Mouse (Mus musculus): ENCODE measurements at regions not wholly inside any gene's neighbourhood (a gene's known extent, or its start where the extent isn't known, plus 50 kb on each side); places are given as distances from the start of the nearest gene placed in this dataset.

DNA sequence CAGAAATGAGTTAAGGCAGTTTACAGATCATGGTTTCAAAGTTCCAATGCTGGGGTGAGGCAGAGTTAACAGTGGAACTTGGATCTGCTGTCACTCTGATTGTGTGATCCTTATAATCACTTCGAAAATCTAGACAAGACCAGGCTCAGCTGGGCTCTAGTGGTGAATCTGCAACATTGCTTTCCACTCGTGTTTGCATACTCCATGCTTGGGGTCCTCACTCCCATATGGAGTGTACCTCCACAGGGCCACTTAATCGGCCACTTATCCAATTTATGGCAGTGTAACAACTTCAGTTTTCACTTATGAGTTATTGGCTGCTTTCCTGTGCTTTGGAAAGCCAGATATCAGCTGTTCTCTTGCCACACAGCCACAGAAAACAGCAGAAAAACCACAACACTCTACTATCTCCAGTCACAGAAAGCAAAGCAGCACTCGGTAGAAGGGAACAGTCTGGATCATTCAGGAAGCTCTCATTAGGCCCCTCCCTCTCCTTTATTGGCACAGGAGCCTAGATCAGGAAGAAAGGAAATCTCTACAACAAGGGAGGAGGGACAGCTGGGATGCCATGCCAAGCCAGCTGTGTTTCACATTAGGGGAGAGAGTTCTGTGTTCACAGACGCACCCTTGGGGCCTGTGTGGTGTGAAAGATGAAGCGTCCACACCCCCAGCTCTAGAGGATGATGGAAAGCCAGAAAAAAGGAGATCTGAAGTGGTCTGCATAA, 252.5 kb downstream of the Slc4a3 start:
- peaks cover 6% of the 10 kb centered on the region; the same call in 1 of the 2 replicates for H3K27me3 ChIP-seq (ENCODE audit: insufficient read depth, poor library complexity, severe bottlenecking)
- no peaks in the 10 kb centered on the region for H3K9me3 ChIP-seq
- WGBS: 64% methylated on average over 6 of the region's 6 CpGs
- H3K36me3 ChIP-seq: no peaks in the 10 kb centered on the region
- peaks cover 33% of the 10 kb centered on the region for H3K4me1 ChIP-seq (replicated peaks)
- no peak for DNase-seq (ENCODE audit: low spot score)
- no peak overlapping the region for H3K4me3 ChIP-seq
- peak overlapping the region; percentile 60 for H3K27ac ChIP-seq

DNA sequence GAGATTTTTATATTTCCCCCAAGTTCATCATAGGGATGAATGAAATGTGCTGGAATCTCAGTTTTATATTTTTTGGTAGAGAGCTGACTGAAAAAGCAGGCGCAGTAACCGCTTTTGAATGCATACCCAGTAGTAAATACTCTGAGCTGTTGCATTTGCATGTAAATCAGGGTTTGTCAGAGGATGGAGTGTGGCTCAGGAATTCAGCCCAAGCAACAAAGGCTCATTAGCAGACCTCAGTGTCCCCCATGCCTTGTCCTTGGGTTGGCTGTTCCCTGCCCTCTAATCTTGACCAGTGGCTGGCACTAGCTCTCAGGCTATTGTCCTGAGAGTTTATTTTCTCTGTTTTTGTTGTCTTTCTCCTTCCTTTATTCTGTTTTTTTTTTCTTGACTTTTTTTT, 258.4 kb downstream of the Slc4a3 start:
- 0 out of 2 replicates have a peak overlapping the region, but pooled peaks have one; percentile 0 for H3K27ac ChIP-seq
- no peaks in the 10 kb centered on the region for H3K36me3 ChIP-seq
- no peak for DNase-seq (ENCODE audit: low spot score)
- WGBS: 17% methylated on average over 2 of the region's 2 CpGs
- H3K27me3 ChIP-seq (ENCODE audit: insufficient read depth, poor library complexity, severe bottlenecking): 0 out of 2 replicates have a peak, but pooled peaks cover 3% of the 10 kb centered on the region
- no peaks in the 10 kb centered on the region for H3K9me3 ChIP-seq
- no peak overlapping the region for H3K4me3 ChIP-seq
- H3K4me1 ChIP-seq (replicated peaks): peaks cover 29% of the 10 kb centered on the region

DNA sequence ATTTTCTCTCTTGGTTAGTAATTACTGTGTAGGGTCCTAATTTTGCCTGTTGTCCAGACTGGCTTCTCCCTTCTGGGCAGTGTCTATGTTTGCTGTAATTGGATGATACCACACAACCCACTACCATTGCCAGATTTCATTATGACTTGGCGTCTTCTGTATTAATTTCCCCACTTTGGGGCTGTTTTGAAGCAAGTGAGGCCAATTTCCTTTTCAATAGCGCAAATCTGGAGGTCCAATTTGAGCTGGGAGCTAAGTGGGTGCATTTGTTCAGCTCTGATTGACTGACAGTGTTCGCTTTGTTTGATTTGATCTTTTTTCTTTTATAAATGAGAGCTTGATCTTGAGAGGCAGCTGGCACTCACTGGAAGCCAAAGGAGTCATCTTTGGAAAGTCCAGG, 266.4 kb downstream of the Slc4a3 start:
- no peak overlapping the region for H3K4me3 ChIP-seq
- no peaks in the 10 kb centered on the region for H3K36me3 ChIP-seq
- no peak overlapping the region for H3K27ac ChIP-seq
- no peaks in the 10 kb centered on the region for H3K4me1 ChIP-seq (replicated peaks)
- WGBS: 81% methylated on average over 3 of the region's 3 CpGs
- no peaks in the 10 kb centered on the region for H3K27me3 ChIP-seq (ENCODE audit: insufficient read depth, poor library complexity, severe bottlenecking)
- no peaks in the 10 kb centered on the region for H3K9me3 ChIP-seq
- DNase-seq (ENCODE audit: low spot score): no peak

DNA sequence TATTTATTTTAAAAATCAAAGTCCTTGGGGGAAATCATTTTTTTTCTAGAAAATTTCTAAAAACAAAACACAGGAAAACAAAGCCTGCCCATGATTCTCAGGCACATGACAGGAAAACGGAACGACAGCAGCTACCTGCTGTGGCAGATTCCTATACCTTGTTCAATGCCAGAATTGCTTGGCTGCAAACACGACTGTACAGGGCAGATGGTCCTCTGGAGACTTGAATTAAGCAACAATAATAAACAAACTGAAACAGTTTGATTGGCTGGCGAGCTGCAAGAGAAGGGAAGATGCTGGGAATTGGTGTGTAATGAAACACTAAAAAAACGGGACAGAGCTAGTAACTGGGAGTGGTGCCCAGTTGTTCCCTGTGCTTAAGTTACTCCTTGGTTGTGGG, 280.1 kb downstream of the Slc4a3 start:
- no peak overlapping the region for H3K27ac ChIP-seq
- no peaks in the 10 kb centered on the region for H3K4me1 ChIP-seq (replicated peaks)
- H3K27me3 ChIP-seq (ENCODE audit: insufficient read depth, poor library complexity, severe bottlenecking): no peaks in the 10 kb centered on the region
- DNase-seq (ENCODE audit: low spot score): no peak
- 64% methylated on average over 5 of the region's 5 CpGs for WGBS
- H3K36me3 ChIP-seq: no peaks in the 10 kb centered on the region
- no peak overlapping the region for H3K4me3 ChIP-seq
- H3K9me3 ChIP-seq: no peaks in the 10 kb centered on the region

DNA sequence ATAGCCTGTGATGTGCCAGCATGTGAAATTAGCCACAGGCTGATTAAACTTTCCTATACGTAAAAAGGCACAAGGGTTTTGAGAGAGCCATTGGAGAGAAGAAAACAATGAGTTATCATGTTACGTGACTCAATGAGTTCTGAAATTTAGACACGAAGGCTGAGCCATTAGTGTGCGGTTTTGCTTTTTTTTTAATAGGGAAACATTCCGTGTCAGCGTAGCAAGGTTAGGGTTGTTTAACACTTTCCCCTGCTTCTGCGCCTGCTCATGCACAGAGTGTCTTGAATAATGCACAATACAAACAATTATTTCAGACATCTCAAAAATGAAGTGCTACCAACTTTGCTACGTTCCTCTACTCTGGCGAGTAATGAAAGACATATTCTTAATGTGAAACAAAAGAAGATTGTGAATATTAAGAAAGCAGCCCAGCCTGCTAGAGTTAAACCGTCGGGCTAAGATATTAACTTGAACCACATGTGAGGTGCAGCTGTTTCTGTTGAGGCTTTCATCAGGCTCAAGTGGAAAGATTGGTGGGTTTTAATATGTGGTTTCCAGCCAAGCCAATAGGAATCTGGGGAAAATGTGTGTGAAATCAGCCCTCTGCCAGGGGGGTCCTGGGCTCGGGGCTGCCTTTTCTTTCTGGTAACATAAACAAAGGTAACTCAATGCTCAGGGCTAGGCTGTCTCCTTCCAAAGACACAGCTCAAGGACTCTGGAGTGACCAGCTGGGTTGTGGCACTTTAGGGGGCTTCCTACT, 287.2 kb downstream of the Slc4a3 start:
- Histone ChIP-seq H3K27me3 (ENCODE audit: insufficient read depth, poor library complexity, severe bottlenecking) (no peaks in the 10 kb centered on the region), H3K9me3 (no peaks in the 10 kb centered on the region), H3K4me1 (replicated peaks) (no peaks in the 10 kb centered on the region), H3K27ac (no peak overlapping the region), H3K4me3 (no peak overlapping the region), H3K36me3 (no peaks in the 10 kb centered on the region)
- 60% methylated on average over 12 of the region's 12 CpGs for WGBS
- DNase-seq (ENCODE audit: low spot score): peak; percentile 34

DNA sequence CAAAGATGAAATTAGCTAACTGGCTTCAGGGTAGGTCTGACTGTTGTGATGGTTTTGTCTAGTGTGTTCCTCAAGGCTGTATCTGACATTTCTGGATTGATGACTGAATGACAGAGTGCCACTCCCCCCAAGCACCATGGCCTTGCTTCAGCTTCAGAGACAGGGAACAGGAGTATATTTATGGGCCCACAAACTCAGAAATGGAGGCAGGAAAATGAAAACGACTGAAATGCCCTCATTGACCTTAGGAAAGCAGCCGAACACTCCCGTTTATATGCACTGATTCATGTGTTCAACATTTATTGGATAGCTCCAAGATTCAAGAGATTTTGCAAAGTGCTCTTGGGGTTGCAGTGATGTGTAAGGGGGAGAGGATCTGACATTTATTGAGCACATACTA, 288.3 kb downstream of the Slc4a3 start:
- no peaks in the 10 kb centered on the region for H3K9me3 ChIP-seq
- H3K27me3 ChIP-seq (ENCODE audit: insufficient read depth, poor library complexity, severe bottlenecking): no peaks in the 10 kb centered on the region
- H3K36me3 ChIP-seq: no peaks in the 10 kb centered on the region
- H3K4me3 ChIP-seq: no peak overlapping the region
- no peak for DNase-seq (ENCODE audit: low spot score)
- no peaks in the 10 kb centered on the region for H3K4me1 ChIP-seq (replicated peaks)
- no peak overlapping the region for H3K27ac ChIP-seq
- WGBS: 81% methylated on average over 3 of the region's 3 CpGs

DNA sequence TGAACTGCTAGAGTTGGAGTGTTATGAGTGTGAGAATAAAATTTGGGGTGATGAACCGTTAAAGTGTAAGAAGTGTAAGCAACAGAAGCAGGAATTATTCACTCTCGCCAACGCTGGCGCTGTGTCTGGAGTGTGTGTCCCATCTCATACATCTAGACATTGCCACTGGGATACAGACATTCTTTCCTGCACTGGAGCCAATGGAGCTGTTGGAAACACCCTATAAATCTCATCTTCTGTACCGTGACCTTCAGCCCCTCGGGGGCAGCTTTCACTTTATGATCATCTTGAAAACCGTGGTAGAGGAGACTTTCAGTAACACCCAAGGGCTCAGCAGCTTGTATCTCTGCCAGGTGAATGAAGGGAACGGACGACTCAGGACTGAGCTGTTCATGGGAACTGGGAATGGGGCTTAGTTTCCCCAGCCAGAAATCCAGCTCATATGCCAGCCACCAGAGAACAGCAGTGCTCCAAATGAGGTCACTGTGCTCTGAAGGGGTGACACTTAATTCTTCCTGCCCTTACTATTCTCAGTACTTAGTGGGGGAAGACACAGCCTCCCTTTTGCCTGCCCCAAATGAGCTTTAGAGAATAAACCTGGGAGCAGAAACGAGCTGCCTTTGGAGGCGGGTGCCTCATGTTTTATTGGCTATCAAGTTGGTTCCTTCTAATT, 293.6 kb downstream of the Slc4a3 start:
- 91% methylated on average over 11 of the region's 11 CpGs for WGBS
- H3K36me3 ChIP-seq: no peaks in the 10 kb centered on the region

DNA sequence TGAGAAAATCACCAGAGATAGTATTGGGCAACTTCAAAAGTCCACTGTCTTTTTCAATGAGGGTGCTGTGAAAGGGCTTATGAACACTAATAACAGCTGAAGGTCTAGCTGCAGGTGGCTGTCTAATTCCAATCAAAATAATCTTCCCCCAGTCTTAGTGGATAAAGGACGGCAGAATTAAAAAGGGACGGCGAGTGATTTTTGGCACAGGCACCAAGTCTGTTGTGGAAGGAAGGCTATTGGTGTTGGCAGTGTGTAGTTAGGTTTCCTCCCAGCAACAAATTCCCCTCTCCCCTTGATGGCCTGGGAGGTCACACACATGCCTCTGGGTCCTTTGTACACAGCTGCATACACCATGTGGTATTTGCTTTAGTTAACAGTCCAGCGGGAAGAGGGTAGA, 296.3 kb downstream of the Slc4a3 start:
- Histone ChIP-seq H3K36me3 (no peaks in the 10 kb centered on the region), H3K27me3 (ENCODE audit: insufficient read depth, poor library complexity, severe bottlenecking) (peaks cover 8% of the 10 kb centered on the region), H3K9me3 (no peaks in the 10 kb centered on the region), H3K4me3 (no peak overlapping the region), H3K27ac (no peak overlapping the region), H3K4me1 (replicated peaks) (peaks cover 24% of the 10 kb centered on the region)
- no peak for DNase-seq (ENCODE audit: low spot score)
- WGBS: 68% methylated on average over 4 of the region's 4 CpGs

More for the DNA sequence above, 293.6 kb downstream of the Slc4a3 start:
- Histone ChIP-seq H3K27me3 (ENCODE audit: insufficient read depth, poor library complexity, severe bottlenecking) (peaks cover 8% of the 10 kb centered on the region), H3K27ac (no peak overlapping the region), H3K4me1 (replicated peaks) (peaks cover 17% of the 10 kb centered on the region), H3K9me3 (no peaks in the 10 kb centered on the region), H3K4me3 (no peak overlapping the region)
- DNase-seq (ENCODE audit: low spot score): no peak

DNA sequence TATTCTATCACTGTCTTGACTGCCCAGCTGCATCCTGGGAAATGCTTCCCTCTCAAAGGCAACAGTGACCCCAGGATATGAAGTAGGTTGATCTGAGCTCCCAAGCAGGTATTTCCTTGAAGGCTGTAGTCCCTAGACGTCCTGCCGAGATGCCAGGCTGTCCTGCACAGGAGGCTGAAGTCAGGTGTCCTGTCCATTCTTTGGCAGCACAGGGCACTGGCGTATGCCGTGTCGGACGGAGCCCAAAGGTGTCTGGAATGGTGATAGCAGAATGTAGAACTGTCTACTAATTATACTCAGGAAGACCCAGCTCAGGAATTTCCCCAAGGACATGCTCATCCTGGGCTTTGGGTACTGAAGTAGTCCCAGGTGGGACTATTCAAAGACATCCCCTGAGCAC, 297.3 kb downstream of the Slc4a3 start:
- H3K4me1 ChIP-seq (replicated peaks): peaks cover 29% of the 10 kb centered on the region
- H3K27ac ChIP-seq: no peak overlapping the region
- no peaks in the 10 kb centered on the region for H3K9me3 ChIP-seq
- DNase-seq (ENCODE audit: low spot score): no peak
- H3K27me3 ChIP-seq (ENCODE audit: insufficient read depth, poor library complexity, severe bottlenecking): peaks cover 8% of the 10 kb centered on the region
- 93% methylated on average over 6 of the region's 6 CpGs for WGBS
- H3K36me3 ChIP-seq: no peaks in the 10 kb centered on the region
- H3K4me3 ChIP-seq: no peak overlapping the region

DNA sequence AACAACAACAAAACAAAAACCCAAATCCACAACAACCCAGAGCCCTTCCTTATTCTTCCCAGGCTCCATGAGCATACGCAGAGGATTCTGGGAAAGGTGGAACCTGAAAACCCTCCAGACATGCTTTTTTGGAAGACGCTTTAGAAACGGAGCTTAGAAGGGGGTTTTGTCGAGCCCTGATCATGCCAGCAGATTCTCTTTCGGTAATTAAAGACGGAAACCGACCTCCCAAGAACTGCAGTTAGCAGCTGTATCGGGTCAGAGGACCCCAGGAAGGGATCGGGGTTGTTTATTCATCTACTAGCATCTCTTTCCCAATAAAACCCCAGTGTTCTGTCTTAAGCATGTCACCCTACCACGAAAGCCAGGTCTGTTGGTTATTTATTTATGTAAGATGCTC, 298.1 kb downstream of the Slc4a3 start:
- Histone ChIP-seq H3K27ac (peak overlapping the region; percentile 50; the same call in 1 of the 2 replicates), H3K4me1 (replicated peaks) (peaks cover 29% of the 10 kb centered on the region), H3K36me3 (no peaks in the 10 kb centered on the region), H3K4me3 (no peak overlapping the region), H3K27me3 (ENCODE audit: insufficient read depth, poor library complexity, severe bottlenecking) (peaks cover 8% of the 10 kb centered on the region), H3K9me3 (no peaks in the 10 kb centered on the region)
- 70% methylated on average over 10 of the region's 10 CpGs for WGBS
- DNase-seq (ENCODE audit: low spot score): no peak

DNA sequence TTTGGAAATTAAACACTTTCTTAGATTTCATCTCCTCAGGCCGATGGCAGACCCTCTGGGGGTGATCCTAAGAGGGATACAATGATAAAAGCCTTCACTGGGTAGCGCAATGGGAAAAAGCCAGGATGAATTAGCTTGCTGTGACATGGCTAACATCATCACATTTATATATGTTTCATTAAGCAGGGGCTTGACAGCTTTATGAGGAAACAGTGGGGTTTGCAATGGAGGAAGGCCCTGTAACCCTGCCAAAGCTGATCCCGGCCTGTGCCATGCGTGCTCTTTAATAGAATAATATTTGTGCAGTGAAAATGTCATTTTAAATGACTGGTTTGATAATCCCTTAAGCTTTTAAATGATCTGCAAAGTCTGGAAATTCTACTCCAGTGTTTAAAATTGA, 298.5 kb downstream of the Slc4a3 start:
- H3K9me3 ChIP-seq: no peaks in the 10 kb centered on the region
- peak overlapping the region; percentile 60 for H3K27ac ChIP-seq
- H3K4me3 ChIP-seq: no peak overlapping the region
- WGBS: 78% methylated on average over 4 of the region's 4 CpGs
- H3K4me1 ChIP-seq (replicated peaks): peaks cover 29% of the 10 kb centered on the region
- no peaks in the 10 kb centered on the region for H3K36me3 ChIP-seq
- no peak for DNase-seq (ENCODE audit: low spot score)
- H3K27me3 ChIP-seq (ENCODE audit: insufficient read depth, poor library complexity, severe bottlenecking): peaks cover 8% of the 10 kb centered on the region

DNA sequence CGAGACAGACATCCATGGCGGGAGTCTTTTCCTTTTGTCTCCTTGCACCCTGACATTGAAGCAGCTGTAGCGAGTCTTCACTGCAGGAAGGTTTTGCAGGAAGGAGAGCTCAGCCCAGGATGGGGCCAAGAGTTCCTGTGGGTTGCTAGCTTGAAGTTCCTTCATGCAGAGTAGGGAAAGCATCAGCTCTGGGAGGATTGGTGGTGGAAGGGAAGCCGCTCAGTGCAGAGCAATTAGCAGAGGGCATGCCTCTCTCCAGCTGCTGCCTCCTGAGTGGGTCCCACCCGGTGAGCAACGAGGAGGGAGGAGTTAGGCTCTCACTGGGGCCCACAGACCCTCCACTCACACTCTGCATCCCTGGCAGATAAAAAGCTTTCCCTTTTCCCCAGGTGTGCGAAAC, 298.9 kb downstream of the Slc4a3 start:
- H3K4me3 ChIP-seq: no peak overlapping the region
- H3K27ac ChIP-seq: peak overlapping the region; percentile 60; the same call in 1 of the 2 replicates
- H3K36me3 ChIP-seq: no peaks in the 10 kb centered on the region
- peaks cover 8% of the 10 kb centered on the region for H3K27me3 ChIP-seq (ENCODE audit: insufficient read depth, poor library complexity, severe bottlenecking)
- H3K4me1 ChIP-seq (replicated peaks): peaks cover 29% of the 10 kb centered on the region
- H3K9me3 ChIP-seq: no peaks in the 10 kb centered on the region
- peak; percentile 20 for DNase-seq (ENCODE audit: low spot score)
- 34% methylated on average over 7 of the region's 7 CpGs for WGBS
